Mouse (Mus musculus) stomach, postnatal 0 days (tissue): ENCODE measurements around the gene Irak2. TPM values are rescaled to one million over a fixed set of nuclear protein-coding genes. Genes with fewer than 3 reads are reported as not detected.
A peak's percentile ranks its signal among the peaks of the same experiment; 100 is the strongest.

Source experiments
- ATAC-seq: fragments of 200-750 bp; cut with Nextera tagmentation; 2 replicates; pipeline ENCODE4 v1.8.0; 2017; ENCODE audit not compliant: low FRiP score, low TSS enrichment
- DNase-seq: peaks from one replicate; pipeline ENCODE4 v3.0.0-alpha.2; 2016; ENCODE audit warnings: low spot score
- H3K27ac ChIP-seq: fragments of 300-500 bp; sonication (generic); replicated peaks from 2 replicates; pipeline ENCODE4 v1.5.1; 2014; ENCODE audit warnings: mild to moderate bottlenecking, control low read depth
- H3K27me3 ChIP-seq: fragments of 300-500 bp; sonication (generic); 2 replicates; pipeline ENCODE4 v1.6.1; 2014; ENCODE audit warnings: low read length; ENCODE audit not compliant: control insufficient read depth, insufficient read depth
- H3K36me3 ChIP-seq: fragments of 300-500 bp; sonication (generic); 2 replicates; pipeline ENCODE4 v1.6.1; 2014; ENCODE audit warnings: low read length, mixed read lengths; ENCODE audit not compliant: control insufficient read depth, insufficient read depth
- H3K4me1 ChIP-seq: fragments of 300-500 bp; sonication (generic); replicated peaks from 2 replicates; pipeline ENCODE4 v1.6.1; 2014; ENCODE audit warnings: antibody characterized with exemption; ENCODE audit not compliant: control insufficient read depth, insufficient read depth
- H3K4me2 ChIP-seq: fragments of 300-500 bp; sonication (generic); replicated peaks from 2 replicates; pipeline ENCODE4 v1.6.1; 2014; ENCODE audit warnings: low read depth, mild to moderate bottlenecking, control low read depth, moderate library complexity
- H3K4me3 ChIP-seq: fragments of 300-500 bp; sonication (generic); 2 replicates; pipeline ENCODE4 v1.5.1; 2014; ENCODE audit warnings: low read depth, low read length, control low read depth
- H3K9ac ChIP-seq: fragments of 300-500 bp; sonication (generic); 2 replicates; pipeline ENCODE4 v1.6.1; 2014; ENCODE audit warnings: mild to moderate bottlenecking, low read length, control low read depth, mixed read lengths
- H3K9me3 ChIP-seq: fragments of 300-500 bp; sonication (generic); 2 replicates; pipeline ENCODE4 v1.6.1; 2016; ENCODE audit warnings: low read length; ENCODE audit not compliant: control insufficient read depth
- CTCF ChIP-seq: IDR thresholded peaks from 2 replicates; pipeline ENCODE4 v1.5.1; 2016; ENCODE audit warnings: antibody characterized with exemption, low read depth, mild to moderate bottlenecking, moderate library complexity
- EP300 ChIP-seq: optimal IDR thresholded peaks from 2 replicates; pipeline ENCODE3; 2016; ENCODE audit warnings: antibody characterized with exemption
- WGBS: fragments of 180-500 bp; shearing (Covaris S2); extraction: QIAGEN DNeasy Blood & Tissue Kit; methylation state at CpG from one replicate; pipeline ENCODE4 v1.1.7; 2014; 5-methylcytosine and 5-hydroxymethylcytosine counted together
- polyA plus RNA-seq: library from polyadenylated mRNA; unstranded; fragments of >200 nt; fragmentation: Nextera tagmentation; extraction: Ambion mirVana; gene quantifications from 2 replicates; pipeline ENCODE4 v1.2.1, GENCODE M21; 2015

Gene Irak2
- polyA plus RNA-seq, 1 experiment from 2014 or later, result 9.6 TPM

DNA sequence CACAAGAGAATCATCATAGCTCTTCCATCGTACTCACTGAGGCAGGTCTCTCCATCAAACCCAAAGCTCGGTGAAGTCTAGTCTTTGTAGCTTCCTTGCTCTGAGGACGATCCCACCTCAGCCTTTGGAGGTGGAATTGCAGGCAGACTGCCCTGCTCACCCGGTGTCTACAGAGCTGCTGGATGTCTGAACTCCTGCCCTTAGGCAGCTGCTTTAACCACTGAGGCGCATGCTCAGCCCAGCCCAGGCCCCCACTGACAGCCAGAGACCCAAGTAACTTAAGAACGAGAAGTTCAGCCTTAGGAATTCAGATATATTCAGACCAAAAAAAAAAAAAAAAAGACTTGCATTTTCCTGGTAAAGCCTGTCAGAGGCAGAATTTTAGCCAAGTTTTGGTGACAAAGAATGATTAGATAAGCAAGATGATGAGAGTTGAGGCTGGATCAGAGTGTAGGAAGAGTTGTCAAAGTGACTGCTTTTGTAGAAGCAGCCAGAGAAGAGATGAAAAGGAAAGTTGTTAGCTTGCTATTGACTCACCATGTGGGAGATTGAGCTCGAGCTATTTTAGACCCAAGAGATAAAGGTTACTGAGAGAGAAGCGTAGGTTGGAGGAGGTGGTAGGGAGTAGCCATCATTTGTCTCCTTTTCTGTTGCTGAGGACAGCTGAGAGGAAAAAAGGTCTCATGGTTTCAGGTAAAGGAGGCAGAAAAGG lies 25.9 kb upstream of the Irak2 start:
- ATAC-seq (no peak), DNase-seq (no peak)
- TF ChIP-seq CTCF, result no peak
- no peak for TF ChIP-seq EP300
- Histone ChIP-seq H3K9me3 (no peaks in the 10 kb centered on the region), H3K4me1 (no peaks in the 10 kb centered on the region), H3K36me3 (peaks cover 15% of the 10 kb centered on the region), H3K27me3 (no peaks in the 10 kb centered on the region), H3K9ac (no peak overlapping the region), H3K4me2 (no peak overlapping the region), H3K27ac (no peak overlapping the region), H3K4me3 (no peak overlapping the region)
- WGBS, result 88% methylated on average over 8 of the region's 8 CpGs

GRCm38 (mm10) chr6:113614152-113614551 lies 24.1 kb upstream of the Irak2 start:
- no peaks in the 10 kb centered on the region for H3K27me3 ChIP-seq
- TF ChIP-seq EP300, result no peak
- no peak for TF ChIP-seq CTCF
- no peak overlapping the region for H3K4me2 ChIP-seq
- H3K9ac ChIP-seq, result no peak overlapping the region
- H3K4me3 ChIP-seq, result no peak overlapping the region
- no peaks in the 10 kb centered on the region for H3K9me3 ChIP-seq
- H3K27ac ChIP-seq, result no peak overlapping the region
- H3K36me3 ChIP-seq, result peaks cover 24% of the 10 kb centered on the region
- ATAC-seq, result no peak
- 92% methylated on average over 7 of the region's 7 CpGs for WGBS
- no peak for DNase-seq
- H3K4me1 ChIP-seq, result no peaks in the 10 kb centered on the region

GRCm38 (mm10) chr6:113614997-113615396 lies 23.3 kb upstream of the Irak2 start:
- no peaks in the 10 kb centered on the region for H3K9me3 ChIP-seq
- TF ChIP-seq CTCF (no peak), EP300 (no peak)
- no peaks in the 10 kb centered on the region for H3K27me3 ChIP-seq
- no peaks in the 10 kb centered on the region for H3K4me1 ChIP-seq
- DNase-seq, result no peak
- no peak for ATAC-seq
- no peak overlapping the region for H3K27ac ChIP-seq
- 96% methylated on average over 8 of the region's 8 CpGs for WGBS
- peaks cover 24% of the 10 kb centered on the region for H3K36me3 ChIP-seq
- H3K4me3 ChIP-seq, result no peak overlapping the region
- no peak overlapping the region for H3K4me2 ChIP-seq
- H3K9ac ChIP-seq, result no peak overlapping the region

DNA sequence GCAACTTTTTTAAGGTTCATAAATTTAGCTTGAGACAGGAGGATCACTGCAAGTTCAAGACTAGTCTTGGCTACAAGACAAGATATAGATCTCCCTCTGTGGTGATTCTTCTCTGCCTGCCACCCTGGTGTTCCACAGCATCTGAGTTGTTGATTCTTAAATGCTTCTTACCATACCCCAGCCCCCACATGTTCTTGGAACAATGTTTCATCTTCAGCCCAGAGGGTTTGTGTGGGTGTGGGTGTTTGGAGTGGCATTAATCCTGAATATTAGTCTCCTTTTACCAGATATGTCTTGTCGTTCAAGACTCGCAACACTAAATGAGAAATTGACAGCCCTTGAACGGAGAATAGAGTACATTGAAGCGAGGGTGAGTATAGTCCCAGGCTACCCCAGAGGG lies 22.8 kb upstream of the Irak2 start:
- no peak for ATAC-seq

DNA sequence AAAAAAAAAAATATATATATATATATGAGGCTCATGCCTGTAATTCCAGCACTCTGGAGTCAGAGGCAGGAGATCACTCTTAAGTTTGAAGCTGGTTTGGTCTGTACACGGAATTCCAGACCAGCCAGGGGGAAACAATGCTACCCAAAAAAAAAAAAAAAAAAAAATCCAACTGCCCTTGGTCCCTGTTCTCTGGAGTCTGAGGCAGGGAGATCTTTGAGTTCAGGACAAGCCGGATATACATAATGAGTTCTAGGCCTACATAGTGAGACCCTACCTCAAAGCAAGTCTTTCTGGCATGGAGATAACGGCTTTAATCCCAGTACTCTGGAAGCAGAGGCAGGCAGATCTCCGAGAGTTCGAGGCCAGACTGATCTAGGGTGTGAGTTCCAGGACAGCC lies 14.9 kb upstream of the Irak2 start:
- Histone ChIP-seq H3K9ac (peak overlapping the region; percentile 79), H3K27me3 (no peaks in the 10 kb centered on the region), H3K27ac (peak overlapping the region; percentile 94; the same call in 1 of the 2 replicates), H3K36me3 (peaks cover 2% of the 10 kb centered on the region; the same call in 1 of the 2 replicates), H3K4me2 (peak overlapping the region; percentile 77), H3K4me1 (no peaks in the 10 kb centered on the region; the same call in 1 of the 2 replicates), H3K9me3 (no peaks in the 10 kb centered on the region), H3K4me3 (peak overlapping the region; percentile 68)
- DNase-seq, result no peak
- no peak for TF ChIP-seq CTCF
- no peak for TF ChIP-seq EP300
- ATAC-seq, result no peak
- 66% methylated on average over 5 of the region's 5 CpGs for WGBS

More for the DNA sequence above, 22.8 kb upstream of the Irak2 start:
- H3K4me2 ChIP-seq, result no peak overlapping the region
- peaks cover 24% of the 10 kb centered on the region for H3K36me3 ChIP-seq
- H3K9me3 ChIP-seq, result no peaks in the 10 kb centered on the region
- no peak overlapping the region for H3K9ac ChIP-seq
- no peak for DNase-seq
- H3K27ac ChIP-seq, result no peak overlapping the region
- TF ChIP-seq CTCF, result no peak
- no peak for TF ChIP-seq EP300
- no peaks in the 10 kb centered on the region for H3K4me1 ChIP-seq
- H3K4me3 ChIP-seq, result no peak overlapping the region
- H3K27me3 ChIP-seq, result no peaks in the 10 kb centered on the region
- WGBS, result 87% methylated on average over 4 of the region's 4 CpGs
